ENCODE assay signal across 12 mouse cellular contexts in the genomic region with DNA sequence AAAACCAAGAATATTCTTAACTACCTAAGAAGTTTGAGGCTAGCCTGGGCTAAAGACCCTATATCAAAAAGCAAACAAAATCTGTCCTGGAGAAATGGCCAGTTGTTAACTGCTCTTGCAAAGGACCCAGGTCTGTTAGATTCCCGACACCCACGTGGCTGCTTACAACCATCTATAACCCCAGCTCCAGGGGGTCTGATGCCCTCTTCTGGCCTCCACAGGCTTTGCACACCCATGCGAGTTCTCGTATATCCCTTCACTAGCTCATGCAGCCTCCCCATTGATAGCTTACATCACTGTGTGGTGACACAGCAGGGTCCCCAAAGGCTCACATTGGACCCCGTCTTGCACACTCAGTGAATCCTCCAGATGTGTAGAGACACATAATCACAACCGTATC. TPM values are rescaled to one million over a fixed set of nuclear protein-coding genes. Genes with fewer than 3 reads are reported as not detected.
"Had no signal": no experiment of that assay in that cellular context is flagged by ENCODE, and none has a peak within 500 bp of the region (broad histone marks: within the 10 kb centered on the region; RNA-seq: fewer than 3 reads in every experiment).

No protein-coding gene starts in this region.

- H3K9ac ChIP-seq: limb, embryonic 13.5 days; liver, embryonic 12.5 days; midbrain, embryonic 13.5 days had no signal

- ATAC-seq: intestine, postnatal 0 days; liver, embryonic 12.5 days; midbrain, embryonic 13.5 days had no signal

- H3K36me3 ChIP-seq: limb, embryonic 13.5 days; liver, embryonic 12.5 days; midbrain, embryonic 13.5 days had no signal

- H3K4me1 ChIP-seq: limb, embryonic 13.5 days; midbrain, embryonic 13.5 days had no signal

- H3K4me2 ChIP-seq: limb, embryonic 13.5 days; liver, embryonic 12.5 days; midbrain, embryonic 13.5 days had no signal

- DNase-seq: kidney, adult 9 months; kidney, postnatal 14 days; layer of hippocampus, postnatal 36 days; lung, adult 18-20 months; lung, postnatal 14 days; right cerebral cortex, postnatal 14 days; thymus, postnatal 4 days had no signal

- H3K27ac ChIP-seq: limb, embryonic 13.5 days; liver, embryonic 12.5 days; midbrain, embryonic 13.5 days had no signal

- H3K9me3 ChIP-seq: limb, embryonic 13.5 days; liver, embryonic 12.5 days; midbrain, embryonic 13.5 days had no signal

- H3K4me3 ChIP-seq: limb, embryonic 13.5 days; liver, embryonic 12.5 days; midbrain, embryonic 13.5 days had no signal

RNA-seq across cellular contexts. Expression of gene Myo5c, which starts 53.5 kb away (rescaled TPM):
- total RNA-seq: megakaryocyte-erythroid progenitor cell, adult 5-6 weeks had no signal
